Mouse (Mus musculus) adrenal gland, postnatal 36 days (tissue): Measurements from ENCODE around the gene Stac. TPM values are rescaled to one million over a fixed set of nuclear protein-coding genes. Genes with fewer than 3 reads are reported as not detected.

Experiments
- DNase-seq, 2 experiments: peaks; one replicate each; pipeline ENCODE4 v3.0.0; 2021; ENCODE audit warnings: mixed read lengths in 1 of 2
- total RNA-seq, 2 experiments: library from RNA; stranded (reverse); gene quantifications; 2 replicates each; pipeline ENCODE4 v1.2.3; 2021

The Stac gene
- total RNA-seq, 2 experiments from 2014 or later = 5.0 to 8.5 TPM

DNA sequence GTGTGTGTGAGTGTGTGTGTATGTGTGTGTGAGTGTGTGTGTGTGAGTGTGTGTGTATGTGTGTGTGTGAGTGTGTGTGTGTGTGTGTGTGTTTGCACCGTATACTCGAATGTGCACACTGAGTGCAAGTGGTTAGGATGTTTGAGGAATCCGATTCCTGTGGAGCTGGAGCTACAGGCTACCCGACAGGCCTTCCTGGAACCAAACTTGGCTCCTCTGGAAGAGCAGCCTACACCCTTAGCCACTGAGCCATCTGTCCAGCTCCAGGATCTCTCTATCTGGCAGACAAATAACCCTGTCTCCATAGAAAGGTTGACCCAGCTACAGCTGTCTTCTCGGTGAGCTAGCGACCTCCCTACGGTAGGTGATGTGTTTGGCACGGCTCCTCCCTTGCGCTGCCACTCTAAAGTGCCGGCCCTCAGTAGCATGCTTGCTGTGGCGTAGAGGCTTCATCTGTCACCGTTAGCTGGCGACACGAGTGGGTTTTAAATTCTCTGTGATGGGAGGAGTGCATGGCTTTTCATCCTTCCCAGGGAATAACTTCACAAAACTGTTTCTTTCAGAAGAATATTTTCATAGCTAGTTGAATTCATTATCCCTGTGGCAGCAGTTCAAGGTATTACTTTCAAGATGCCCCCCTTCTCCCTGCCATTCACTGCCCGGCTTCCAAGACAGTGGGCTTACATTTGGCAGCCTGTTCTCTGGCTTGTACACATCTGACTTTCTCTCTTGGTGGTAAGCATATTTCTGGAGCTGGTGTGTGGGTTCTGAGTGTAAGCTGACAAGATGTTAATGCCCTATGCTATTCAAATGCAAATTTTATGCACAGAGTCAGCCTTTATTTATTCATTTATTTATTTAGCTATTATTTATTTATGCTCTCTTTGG is 175.3 kb downstream of the Stac start:
- no peak for DNase-seq
